Comparison of ENCODE assay signal across 8 mouse cellular contexts in the genomic region with DNA sequence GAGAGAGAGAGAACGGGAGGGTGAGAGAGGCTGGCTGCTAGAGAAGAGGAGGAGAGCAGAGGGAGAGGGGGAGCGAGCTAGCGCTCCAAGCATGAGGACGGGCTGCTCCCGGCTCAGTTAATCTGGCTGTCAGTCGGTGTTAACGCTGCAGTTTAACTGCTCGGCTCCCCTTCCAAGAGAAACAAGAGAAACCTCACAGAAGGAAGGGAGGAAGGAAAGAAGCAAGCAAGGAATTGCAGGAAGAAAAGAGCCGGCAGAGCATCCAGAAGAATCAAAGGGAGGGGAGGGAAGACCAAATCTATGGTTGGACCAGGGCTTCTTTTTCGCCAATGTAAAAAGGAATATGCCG. TPM values are rescaled to one million over a fixed set of nuclear protein-coding genes. Genes with fewer than 3 reads are reported as not detected.
DNase-seq lines count a peak whose midpoint lies in the region; ATAC-seq and TF ChIP-seq lines count a peak whose summit lies in the region.

No protein-coding gene starts in this region.

- H3K4me3 ChIP-seq in forebrain, embryonic 10.5 days, result peak overlapping the region; percentile 45
- H3K4me3 ChIP-seq in hindbrain, postnatal 0 days (ENCODE audit: low read length), result peak overlapping the region; percentile 47
- H3K4me3 ChIP-seq in limb, embryonic 13.5 days, result peak overlapping the region; percentile 21

- ATAC-seq in hindbrain, postnatal 0 days, result peak; percentile 73
- no peak for ATAC-seq in limb, embryonic 13.5 days (ENCODE audit: low FRiP score, low read depth)

- H3K27ac ChIP-seq in forebrain, embryonic 10.5 days, result no peak overlapping the region
- H3K27ac ChIP-seq in hindbrain, postnatal 0 days, result peak overlapping the region; percentile 64
- no peak overlapping the region for H3K27ac ChIP-seq in limb, embryonic 13.5 days

- H3K4me1 ChIP-seq in forebrain, embryonic 10.5 days, result peaks cover 31% of the 10 kb centered on the region
- H3K4me1 ChIP-seq in hindbrain, postnatal 0 days (ENCODE audit: insufficient read depth, low read length), result no peaks in the 10 kb centered on the region
- H3K4me1 ChIP-seq in limb, embryonic 13.5 days, result peaks cover 6% of the 10 kb centered on the region; the same call in 1 of the 2 replicates

- TF ChIP-seq CTCF in hindbrain, postnatal 0 days (IDR thresholded peaks at IDR 0.05; ENCODE audit: low read depth), result no peak

- peak overlapping the region; percentile 61 for H3K4me2 ChIP-seq in hindbrain, postnatal 0 days (ENCODE audit: low read depth, low read length)
- H3K4me2 ChIP-seq in limb, embryonic 13.5 days (replicated peaks), result peak overlapping the region; percentile 54

- WGBS in forebrain, embryonic 10.5 days, result 2% methylated on average over 11 of the region's 11 CpGs
- under 1% methylated on average over 11 of the region's 11 CpGs for WGBS in hindbrain, postnatal 0 days
- WGBS in limb, embryonic 13.5 days, result 3% methylated on average over 11 of the region's 11 CpGs

- DNase-seq in cerebellum, postnatal 14 days, result peak; percentile 32 to 34
- DNase-seq in cerebellum, adult 8-10 months, result no peak
- no peak for DNase-seq in forebrain, embryonic 10.5 days (ENCODE audit: extremely low spot score, low spot score)
- peak; percentile 68 for DNase-seq in hindbrain, postnatal 0 days (ENCODE audit: low spot score)
- DNase-seq in right cerebral cortex, postnatal 14 days, result peak; percentile 65
- no peak for DNase-seq in urinary bladder, postnatal 25 days (ENCODE audit: low spot score)
- DNase-seq in gastrocnemius, postnatal 10 days, result no peak

- H3K9ac ChIP-seq in hindbrain, postnatal 0 days (replicated peaks; ENCODE audit: low read length), result peak overlapping the region; percentile 55
- H3K9ac ChIP-seq in limb, embryonic 13.5 days, result peak overlapping the region; percentile 32; the same call in 1 of the 2 replicates

- no peaks in the 10 kb centered on the region for H3K9me3 ChIP-seq in forebrain, embryonic 10.5 days
- no peaks in the 10 kb centered on the region for H3K9me3 ChIP-seq in hindbrain, postnatal 0 days (ENCODE audit: low read length)
- no peaks in the 10 kb centered on the region for H3K9me3 ChIP-seq in limb, embryonic 13.5 days

- H3K27me3 ChIP-seq in forebrain, embryonic 10.5 days (ENCODE audit: poor library complexity, severe bottlenecking), result peaks cover 45% of the 10 kb centered on the region
- H3K27me3 ChIP-seq in hindbrain, postnatal 0 days (ENCODE audit: insufficient read depth, low read length), result no peaks in the 10 kb centered on the region
- peaks cover 36% of the 10 kb centered on the region for H3K27me3 ChIP-seq in limb, embryonic 13.5 days

- H3K36me3 ChIP-seq in forebrain, embryonic 10.5 days (replicated peaks), result no peaks in the 10 kb centered on the region
- no peaks in the 10 kb centered on the region for H3K36me3 ChIP-seq in hindbrain, postnatal 0 days (ENCODE audit: insufficient read depth, low read length)
- H3K36me3 ChIP-seq in limb, embryonic 13.5 days, result no peaks in the 10 kb centered on the region

RNA-seq across cellular contexts. Expression of a gene that starts 0.5 kb away (rescaled TPM):
- polyA plus RNA-seq in forebrain, embryonic 10.5 days (2016; fragmentation: Nextera tagmentation; extraction: Ambion mirVana), result 0.15 and 0.33 TPM in 2 replicates
- total RNA-seq in hindbrain, postnatal 0 days (2014; rRNA removed), result 53.0 and 58.2 TPM in 2 replicates
- polyA plus RNA-seq in hindbrain, postnatal 0 days (2015; fragmentation: Nextera tagmentation; extraction: Ambion mirVana), result 45.5 and 47.1 TPM in 2 replicates
- 1.6 and 2.5 TPM in 2 replicates for polyA plus RNA-seq in limb, embryonic 13.5 days (2015; fragmentation: Nextera tagmentation; extraction: Ambion mirVana)
- total RNA-seq in gastrocnemius, postnatal 10 days (2021), result under 1 TPM; 0.54 to 0.70 TPM

Comparison
In these comparisons a context has a peak if more than half of its experiments do, and no peak if none do; other contexts are left out.
1. DNase-seq: peak in cerebellum, postnatal 14 days (2 of 2), hindbrain, postnatal 0 days (single experiment) and right cerebral cortex, postnatal 14 days (single experiment); none in cerebellum, adult 8-10 months (single experiment), forebrain, embryonic 10.5 days (single experiment), urinary bladder, postnatal 25 days (single experiment) and gastrocnemius, postnatal 10 days (single experiment).
2. RNA of a gene that starts 0.5 kb away (polyA plus RNA-seq): 45.5 to 47.1 TPM in hindbrain, postnatal 0 days; 1.6 to 2.5 TPM in limb, embryonic 13.5 days and 0.15 to 0.33 TPM in forebrain, embryonic 10.5 days; every median in the first group is over 10 times any median in the second.
3. Peak in every context shown above with its lines, with median percentiles within 50 percentile points of each other: H3K4me3 ChIP-seq.